Mouse (Mus musculus) adrenal gland, postnatal 36 days (tissue): ENCODE results near the gene Slc30a4. TPM values are rescaled to one million over a fixed set of nuclear protein-coding genes. Genes with fewer than 3 reads are reported as not detected.

ENCODE experiments used
- DNase-seq, 2 experiments: peaks; one replicate each; pipeline ENCODE4 v3.0.0; 2021; ENCODE audit warnings: mixed read lengths in 1 of 2
- total RNA-seq, 2 experiments: library from RNA; stranded (reverse); gene quantifications; 2 replicates each; pipeline ENCODE4 v1.2.3; 2021

Gene Slc30a4
- total RNA-seq, 2 experiments from 2014 or later = 29.4 to 37.7 TPM

- DNase-seq = no peak
Measured at GRCm38 (mm10) chr2:122681379-122682137, 20.9 kb downstream of the Slc30a4 start.

GRCm38 (mm10) chr2:122675126-122675525 is 27.3 kb downstream of the Slc30a4 start:
- DNase-seq = no peak

GRCm38 (mm10) chr2:122672841-122673240 is 29.6 kb downstream of the Slc30a4 start:
- DNase-seq = no peak

- no peak for DNase-seq
Measured at GRCm38 (mm10) chr2:122671714-122672113, 30.7 kb downstream of the Slc30a4 start.

- peak; percentile 48 to 64 for DNase-seq
Measured at GRCm38 (mm10) chr2:122667856-122668255, 34.6 kb downstream of the Slc30a4 start.

GRCm38 (mm10) chr2:122665973-122666875 is 36.2 kb downstream of the Slc30a4 start:
- peak; percentile 55 to 68 for DNase-seq

- no peak for DNase-seq
Measured at GRCm38 (mm10) chr2:122665253-122665972, 37.0 kb downstream of the Slc30a4 start.

- DNase-seq = no peak
Measured at GRCm38 (mm10) chr2:122659825-122660224, 42.6 kb downstream of the Slc30a4 start.

GRCm38 (mm10) chr2:122657707-122658524 is 44.5 kb downstream of the Slc30a4 start:
- DNase-seq = no peak

- no peak for DNase-seq
Measured at GRCm38 (mm10) chr2:122656767-122657166, 45.7 kb downstream of the Slc30a4 start.

- DNase-seq = peak; percentile 10 to 30
Measured at GRCm38 (mm10) chr2:122656052-122656451, 46.4 kb downstream of the Slc30a4 start.

GRCm38 (mm10) chr2:122652096-122653084 is 50.1 kb downstream of the Slc30a4 start:
- peak; percentile 9 to 36 for DNase-seq

GRCm38 (mm10) chr2:122638673-122639072 is 63.8 kb downstream of the Slc30a4 start:
- DNase-seq = no peak

GRCm38 (mm10) chr2:122638029-122638428 is 64.4 kb downstream of the Slc30a4 start:
- no peak for DNase-seq

- peak; percentile 82 to 90 for DNase-seq
Measured at GRCm38 (mm10) chr2:122637526-122637997, 64.9 kb downstream of the Slc30a4 start.

GRCm38 (mm10) chr2:122636686-122637085 is 65.8 kb downstream of the Slc30a4 start, which contains the start of gene AA467197:
TSS of gene AA467197 (plus strand) at chr2:122636986.
- DNase-seq = no peak
